Mouse (Mus musculus) spleen, adult 2 months (tissue): ENCODE results near the gene Adgra3. TPM values are rescaled to one million over a fixed set of nuclear protein-coding genes. Genes with fewer than 3 reads are reported as not detected.

Experiments
- DNase-seq, 2 experiments: peaks; one replicate each; pipeline versions ENCODE4 v3.0.0 to v3.0.0-alpha.2; 2012 to 2021; ENCODE audit warnings: low spot score in 2 of 2, low read depth in 1 of 2
- H3K27ac ChIP-seq: fragments of 200-500 bp; 2 replicates; pipeline ENCODE4 v1.5.1; 2012; ENCODE audit warnings: low read length, inconsistent platforms; ENCODE audit not compliant: insufficient read depth
- H3K27me3 ChIP-seq: fragments of 200-500 bp; 2 replicates; pipeline ENCODE4 v1.6.1; 2012; ENCODE audit warnings: mild to moderate bottlenecking, moderate library complexity, low read length, inconsistent platforms; ENCODE audit not compliant: control insufficient read depth, insufficient read depth
- H3K36me3 ChIP-seq: fragments of 200-500 bp; 2 replicates; pipeline ENCODE4 v1.6.1; 2012; ENCODE audit warnings: mild to moderate bottlenecking, low read length, inconsistent platforms; ENCODE audit not compliant: control insufficient read depth, insufficient read depth
- H3K4me1 ChIP-seq: fragments of 200-500 bp; 2 replicates; pipeline ENCODE4 v1.6.1; 2011; ENCODE audit warnings: inconsistent platforms; ENCODE audit not compliant: control insufficient read depth, insufficient read depth, insufficient read length
- H3K4me3 ChIP-seq: fragments of 200-500 bp; 2 replicates; pipeline ENCODE4 v1.5.1; 2011; ENCODE audit warnings: mild to moderate bottlenecking, inconsistent platforms; ENCODE audit not compliant: insufficient read depth, insufficient read length; ENCODE audit errors: extremely low read depth
- CTCF ChIP-seq: fragments of 200-500 bp; IDR thresholded peaks from 2 replicates; pipeline ENCODE4 v1.5.1; 2011; ENCODE audit warnings: mild to moderate bottlenecking, inconsistent platforms; ENCODE audit not compliant: insufficient read depth, insufficient read length, insufficient replicate concordance; ENCODE audit errors: extremely low read depth
- POLR2A ChIP-seq: fragments of 200-500 bp; IDR thresholded peaks from 2 replicates; pipeline ENCODE4 v1.6.1; 2011; ENCODE audit warnings: low read depth, low read length, inconsistent platforms
- WGBS: fragments of 180-500 bp; shearing (Covaris S2); methylation state at CpG from one replicate; pipeline ENCODE4 v1.1.7; 2018; 5-methylcytosine and 5-hydroxymethylcytosine counted together
- polyA plus RNA-seq: library from polyadenylated mRNA; depleted of rRNA; stranded (reverse); fragments of >200 nt; gene quantifications from 2 replicates; pipeline ENCODE4 v1.2.3, GENCODE M21; 2012

The Adgra3 gene
- polyA plus RNA-seq, 1 experiment: 9.2 TPM

GRCm38 (mm10) chr5:50043677-50044076, 15.1 kb downstream of the Adgra3 start:
- no peak for DNase-seq
- no peak overlapping the region for H3K27ac ChIP-seq
- H3K36me3 ChIP-seq: no peaks in the 10 kb centered on the region
- no peaks in the 10 kb centered on the region for H3K27me3 ChIP-seq
- no peaks in the 10 kb centered on the region for H3K4me1 ChIP-seq
- no peak for TF ChIP-seq CTCF
- TF ChIP-seq POLR2A: no peak
- 81% methylated on average over 4 of the region's 4 CpGs for WGBS
- no peak overlapping the region for H3K4me3 ChIP-seq

- no peak overlapping the region for H3K4me3 ChIP-seq
- no peaks in the 10 kb centered on the region for H3K36me3 ChIP-seq
- no peaks in the 10 kb centered on the region for H3K27me3 ChIP-seq
- no peaks in the 10 kb centered on the region for H3K4me1 ChIP-seq
- no peak for DNase-seq
- H3K27ac ChIP-seq: no peak overlapping the region
- TF ChIP-seq CTCF (no peak), POLR2A (no peak)
- 73% methylated on average over 7 of the region's 7 CpGs for WGBS
Measured at GRCm38 (mm10) chr5:50042274-50042943, 16.4 kb downstream of the Adgra3 start.

GRCm38 (mm10) chr5:50039521-50039920, 19.3 kb downstream of the Adgra3 start:
- Histone ChIP-seq H3K4me3 (no peak overlapping the region), H3K4me1 (no peaks in the 10 kb centered on the region), H3K27ac (no peak overlapping the region), H3K27me3 (no peaks in the 10 kb centered on the region), H3K36me3 (no peaks in the 10 kb centered on the region)
- TF ChIP-seq CTCF: no peak
- no peak for TF ChIP-seq POLR2A
- WGBS: 81% methylated on average over 6 of the region's 6 CpGs
- DNase-seq: no peak

- no peak for DNase-seq
- WGBS: 92% methylated on average over 8 of the region's 8 CpGs
- H3K27me3 ChIP-seq: no peaks in the 10 kb centered on the region
- TF ChIP-seq POLR2A: no peak
- no peak for TF ChIP-seq CTCF
- no peaks in the 10 kb centered on the region for H3K4me1 ChIP-seq
- no peak overlapping the region for H3K4me3 ChIP-seq
- H3K36me3 ChIP-seq: no peaks in the 10 kb centered on the region
- H3K27ac ChIP-seq: no peak overlapping the region
Measured at GRCm38 (mm10) chr5:50037666-50038065, 21.1 kb downstream of the Adgra3 start.

- Histone ChIP-seq H3K27me3 (no peaks in the 10 kb centered on the region), H3K36me3 (no peaks in the 10 kb centered on the region), H3K27ac (no peak overlapping the region), H3K4me1 (no peaks in the 10 kb centered on the region), H3K4me3 (no peak overlapping the region)
- no peak for DNase-seq
- TF ChIP-seq POLR2A (no peak), CTCF (no peak)
- 87% methylated on average over 8 of the region's 8 CpGs for WGBS
Measured at GRCm38 (mm10) chr5:50034900-50035514, 23.8 kb downstream of the Adgra3 start.

GRCm38 (mm10) chr5:50034231-50034630, 24.6 kb downstream of the Adgra3 start:
- DNase-seq: no peak
- no peak overlapping the region for H3K4me3 ChIP-seq

GRCm38 (mm10) chr5:50033660-50034059, 25.1 kb downstream of the Adgra3 start:
- Histone ChIP-seq H3K4me1 (no peaks in the 10 kb centered on the region), H3K4me3 (no peak overlapping the region), H3K27ac (no peak overlapping the region), H3K27me3 (no peaks in the 10 kb centered on the region), H3K36me3 (no peaks in the 10 kb centered on the region)
- TF ChIP-seq POLR2A (no peak), CTCF (no peak)
- WGBS: 76% methylated on average over 9 of the region's 9 CpGs
- DNase-seq: no peak

More at GRCm38 (mm10) chr5:50034231-50034630, 24.6 kb downstream of the Adgra3 start:
- Histone ChIP-seq H3K4me1 (no peaks in the 10 kb centered on the region), H3K27ac (no peak overlapping the region), H3K27me3 (no peaks in the 10 kb centered on the region), H3K36me3 (no peaks in the 10 kb centered on the region)
- 12% methylated on average over 6 of the region's 6 CpGs for whole genome bisulfite sequencing
- TF ChIP-seq POLR2A: no peak
- no peak for TF ChIP-seq CTCF
